Mouse (Mus musculus) 3134 (cell line): ENCODE measurements at regions not wholly inside any gene's neighbourhood (a gene's known extent, or its start where the extent isn't known, plus 50 kb on each side); places are given as distances from the start of the nearest gene placed in this dataset.

ENCODE experiments used
- DNase-seq: peaks from one replicate; pipeline ENCODE4 v3.0.0-alpha.2; 2011; ENCODE audit warnings: low spot score; ENCODE audit not compliant: insufficient read length; ENCODE audit errors: extremely low read depth

DNA sequence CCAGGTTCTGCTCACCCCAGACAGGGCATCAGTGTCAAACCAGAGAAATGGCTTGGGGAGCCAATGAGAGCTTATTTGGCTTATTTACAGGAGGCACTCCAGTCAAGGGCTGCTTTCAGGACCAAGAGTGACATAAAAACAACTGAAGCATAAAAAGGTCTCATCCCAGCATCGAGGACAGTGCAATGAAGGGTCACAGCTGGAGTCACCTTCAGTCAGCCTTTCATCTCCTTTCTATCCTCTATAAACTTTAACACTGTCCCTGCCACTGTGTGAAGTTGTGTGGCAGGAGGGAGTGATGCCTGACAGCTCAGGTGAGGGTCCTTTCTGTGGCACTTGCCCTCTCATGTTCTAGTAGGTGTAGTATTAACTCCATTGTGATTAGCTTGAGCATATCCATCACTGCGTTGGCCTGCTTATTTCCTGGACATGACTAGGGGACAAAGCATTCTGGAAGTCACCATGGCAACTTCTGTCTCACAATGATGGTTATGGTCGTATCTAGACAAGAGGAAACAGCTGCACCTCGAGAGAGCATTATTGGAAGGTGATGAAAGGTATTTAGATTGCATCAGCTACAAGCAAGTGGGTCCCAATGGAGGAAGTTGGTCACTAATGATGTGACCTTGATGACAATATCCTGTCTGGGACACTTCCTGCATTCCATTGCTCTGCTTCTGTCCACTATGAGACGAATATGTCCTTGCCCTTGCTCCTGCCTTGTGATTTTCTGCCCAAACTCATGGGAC lies 87.8 kb upstream of the Enpp6 start:
- DNase-seq: no peak

DNA sequence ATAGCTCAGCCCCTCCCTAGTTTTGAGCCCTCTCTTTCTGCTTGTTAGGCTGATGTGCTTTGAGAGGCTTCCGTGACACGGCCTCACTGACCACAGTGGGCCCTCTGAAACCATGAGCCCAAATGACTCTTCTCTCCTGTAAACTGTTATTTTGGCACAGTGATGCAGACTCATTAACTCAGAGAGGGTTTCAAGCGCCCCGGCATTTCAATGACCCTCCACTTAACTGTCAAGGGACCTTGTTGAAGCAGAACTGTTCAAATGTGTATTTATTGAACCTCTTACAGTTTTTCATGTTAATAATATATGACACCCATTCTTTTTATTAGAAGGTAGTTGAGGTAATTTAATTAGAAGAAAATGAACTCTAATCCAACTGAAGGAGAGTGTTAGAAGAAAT lies 85.9 kb upstream of the Enpp6 start:
- no peak for DNase-seq

DNA sequence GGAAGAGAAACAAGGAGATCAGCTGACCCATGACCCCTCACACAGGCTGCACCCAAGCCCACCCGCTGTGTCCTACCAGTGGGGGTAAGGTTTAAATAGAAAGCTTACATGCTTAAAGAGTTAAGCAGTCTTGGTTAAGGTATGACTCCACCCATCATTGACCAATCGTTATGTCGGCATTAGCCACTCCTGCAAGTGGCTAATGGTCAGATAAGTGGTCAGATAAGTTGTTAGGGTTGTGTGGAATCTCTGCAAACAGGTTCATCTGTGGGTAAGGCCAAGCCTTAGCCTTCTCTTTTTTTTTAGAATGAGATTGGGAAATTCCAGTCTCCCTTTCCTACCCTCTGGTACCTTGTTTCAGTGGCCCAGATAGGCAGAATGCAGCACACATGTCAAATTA lies 82.0 kb upstream of the Enpp6 start:
- no peak for DNase-seq

DNA sequence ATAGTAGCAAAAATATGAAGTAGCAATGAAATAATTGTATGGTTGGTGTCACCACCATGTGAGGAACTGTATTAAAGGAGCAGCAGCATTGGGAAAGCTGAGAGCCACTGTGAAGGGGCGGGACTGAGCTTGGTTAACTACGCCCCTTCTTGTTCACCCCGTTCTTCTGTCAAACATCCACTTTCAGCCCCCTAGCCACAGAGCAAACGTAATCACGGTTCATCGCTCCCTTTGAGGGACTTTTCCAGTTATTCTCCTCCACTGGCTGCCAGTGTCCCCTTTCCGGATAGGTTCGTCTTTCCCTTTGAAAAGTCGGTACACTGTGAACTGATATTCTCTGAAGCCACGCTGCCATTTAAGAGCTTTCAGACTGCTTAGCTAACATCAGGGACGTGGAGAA lies 79.3 kb upstream of the Enpp6 start:
- no peak for DNase-seq

DNA sequence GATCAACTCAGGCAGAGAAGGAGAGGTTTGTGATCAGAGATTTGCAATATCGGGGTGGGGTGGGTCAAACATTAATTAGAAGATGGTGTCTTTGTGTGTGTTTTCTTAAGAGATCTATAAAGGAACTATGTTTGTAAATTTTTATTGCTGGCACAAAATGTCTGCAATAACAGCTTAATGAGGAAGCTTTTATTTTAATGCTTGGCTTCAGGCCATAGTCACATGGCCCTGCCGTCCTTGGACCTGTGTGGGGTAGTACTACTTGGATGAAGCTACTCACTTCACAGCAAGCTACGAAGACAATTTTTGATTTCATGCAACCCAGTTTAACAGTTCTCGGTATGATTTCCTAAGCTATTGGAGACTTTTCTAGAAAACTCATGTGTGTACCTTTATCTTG lies 78.5 kb upstream of the Enpp6 start:
- DNase-seq: no peak

DNA sequence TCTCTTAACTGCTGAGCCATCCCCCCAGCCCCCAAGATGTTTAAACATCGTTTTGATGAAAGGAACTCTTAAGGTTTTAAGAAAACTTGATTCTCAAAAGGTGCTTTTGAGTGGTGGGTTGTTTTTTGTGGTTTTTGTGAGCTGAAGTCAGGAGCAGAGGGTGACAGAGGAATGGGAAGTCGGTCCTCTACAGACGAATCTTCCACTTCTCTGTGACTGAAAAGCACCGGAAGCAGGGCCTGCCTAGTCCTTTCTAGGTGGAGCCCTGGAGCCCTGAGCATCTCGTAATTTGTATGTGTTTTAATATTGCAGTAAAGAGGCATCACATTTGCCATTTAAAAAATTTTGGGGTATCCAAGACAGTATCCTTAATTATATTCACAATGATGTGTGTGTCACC lies 72.7 kb upstream of the Enpp6 start:
- no peak for DNase-seq

DNA sequence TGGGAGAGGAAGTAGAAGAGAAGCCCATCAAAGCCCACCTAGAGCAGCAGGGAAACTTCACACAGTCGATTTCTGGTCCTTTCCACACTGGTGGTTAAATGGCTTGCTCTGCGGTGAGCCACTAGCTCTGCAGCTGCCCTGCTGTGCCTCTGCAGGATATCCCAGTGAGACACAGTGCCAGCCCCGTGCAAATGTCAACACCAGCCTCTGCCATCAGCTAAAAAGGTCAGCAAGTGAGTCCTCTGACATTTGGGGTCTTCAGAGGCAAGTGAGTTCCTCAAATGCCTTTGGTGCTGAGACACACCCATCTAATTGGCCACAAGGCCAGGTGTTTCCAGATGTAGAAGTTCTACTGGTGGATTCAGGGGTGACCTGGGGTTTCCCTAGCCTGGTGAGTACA lies 66.6 kb upstream of the Enpp6 start:
- no peak for DNase-seq

DNA sequence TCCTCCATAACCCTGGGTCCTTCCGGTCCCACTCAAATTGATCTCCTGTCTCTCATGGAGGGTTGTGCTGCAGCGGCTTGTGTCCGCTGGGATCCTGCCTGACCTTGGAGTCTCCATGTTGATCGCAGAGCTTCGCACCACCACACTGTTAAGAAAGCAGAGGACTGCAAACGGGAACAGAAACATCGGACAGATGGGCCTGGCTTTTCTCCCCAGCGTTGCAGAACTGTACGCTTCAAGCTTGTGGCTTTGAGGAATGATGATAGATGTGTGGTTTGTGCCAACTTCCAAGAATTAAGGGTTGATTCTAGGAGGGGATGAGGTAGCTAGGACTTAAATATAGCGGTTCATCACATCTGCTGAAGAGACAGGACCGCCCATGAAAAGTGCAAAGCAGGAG lies 65.6 kb upstream of the Enpp6 start:
- DNase-seq: no peak

DNA sequence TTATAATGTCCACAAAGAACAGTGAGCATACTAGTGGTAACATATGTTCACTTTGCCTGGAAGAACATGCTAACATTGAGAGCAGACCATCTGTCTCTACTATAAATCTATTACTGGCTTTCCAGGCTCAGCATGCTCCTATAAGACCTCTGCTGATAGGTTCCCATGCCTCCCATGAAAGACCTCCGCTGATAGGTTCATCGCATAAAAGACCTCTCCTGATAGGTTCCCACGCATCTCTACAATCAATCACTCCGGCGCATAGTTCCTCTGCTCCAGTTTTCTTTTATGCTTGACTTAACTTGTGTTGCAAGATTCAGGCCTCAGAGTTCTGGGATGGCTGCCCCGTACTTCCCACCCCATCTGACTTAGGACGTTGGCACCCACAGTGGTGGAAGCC lies 65.1 kb upstream of the Enpp6 start:
- DNase-seq: no peak

DNA sequence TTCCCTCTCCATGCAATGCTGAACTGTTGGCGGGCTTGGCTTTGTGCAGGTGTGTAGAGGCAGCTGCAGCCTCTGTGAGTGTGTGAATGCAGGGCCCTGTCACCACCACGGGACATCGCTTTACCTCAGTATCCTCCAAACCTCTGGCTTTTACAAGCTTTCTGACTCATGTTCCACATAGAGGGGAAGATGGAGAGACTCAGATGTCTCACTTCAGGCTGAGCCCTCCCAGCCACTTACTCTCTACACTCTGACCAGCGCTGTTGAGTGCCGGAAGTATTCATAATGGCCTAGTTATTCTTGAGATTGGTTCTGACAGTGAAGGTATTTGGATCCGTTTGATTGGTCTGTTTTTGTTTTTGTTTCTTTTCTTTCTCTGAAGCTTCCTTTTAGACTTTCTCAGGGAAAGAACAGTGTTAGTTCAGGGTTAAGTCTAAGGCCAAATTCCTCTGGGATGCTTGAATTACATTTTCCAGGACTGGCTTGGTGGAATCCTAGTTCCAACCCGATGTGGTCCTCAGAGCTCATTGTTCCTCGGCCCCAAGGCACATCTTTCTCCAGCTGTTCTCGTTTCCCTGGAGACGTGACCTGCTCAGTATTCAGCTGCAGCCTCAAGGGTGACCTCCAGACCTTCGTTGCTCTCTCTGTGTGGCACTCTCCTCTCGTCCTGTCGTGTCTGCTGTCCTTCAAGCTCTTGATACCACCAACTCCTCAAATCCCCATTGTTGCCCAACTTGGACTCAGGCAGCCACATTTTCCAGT lies 61.7 kb upstream of the Enpp6 start:
- no peak for DNase-seq

DNA sequence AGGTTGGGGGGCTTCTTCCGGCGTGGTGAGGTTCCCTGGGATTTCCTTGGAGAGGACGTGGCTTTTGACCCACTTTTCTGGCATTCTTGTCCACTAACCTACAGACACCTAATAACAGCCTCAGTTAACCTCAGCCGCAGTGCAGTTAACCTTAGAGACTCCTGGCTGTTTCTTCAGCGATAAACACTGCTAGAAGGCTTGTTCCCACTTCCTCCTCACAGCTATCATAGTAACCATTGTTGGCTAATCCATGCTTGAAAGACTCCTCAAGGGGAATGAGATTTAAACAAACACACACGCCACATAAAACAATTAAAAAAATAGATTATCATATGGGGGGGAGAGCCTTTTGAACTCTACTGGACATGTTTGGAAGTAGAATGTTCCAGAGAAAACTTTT lies 58.0 kb upstream of the Enpp6 start:
- DNase-seq: no peak

DNA sequence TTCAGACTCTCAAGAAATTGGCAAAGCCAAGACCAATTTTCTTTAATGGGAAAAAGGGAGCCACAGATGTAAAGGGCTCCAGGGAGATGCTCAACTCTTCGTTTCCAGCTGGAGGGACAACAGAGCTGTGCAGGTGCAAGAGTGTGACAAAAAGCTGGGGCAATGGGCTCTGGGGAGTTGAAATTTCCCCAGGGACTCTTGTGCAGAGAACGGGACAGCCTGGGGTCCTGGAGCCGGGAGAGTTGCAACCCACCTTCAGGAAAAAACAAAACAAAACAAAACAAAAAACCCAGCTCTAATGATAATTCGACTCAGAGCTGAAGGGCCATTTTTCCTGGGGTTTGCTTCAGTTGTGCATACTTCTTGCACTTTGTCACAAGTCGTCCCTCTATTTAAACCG lies 57.0 kb upstream of the Enpp6 start:
- DNase-seq: no peak

DNA sequence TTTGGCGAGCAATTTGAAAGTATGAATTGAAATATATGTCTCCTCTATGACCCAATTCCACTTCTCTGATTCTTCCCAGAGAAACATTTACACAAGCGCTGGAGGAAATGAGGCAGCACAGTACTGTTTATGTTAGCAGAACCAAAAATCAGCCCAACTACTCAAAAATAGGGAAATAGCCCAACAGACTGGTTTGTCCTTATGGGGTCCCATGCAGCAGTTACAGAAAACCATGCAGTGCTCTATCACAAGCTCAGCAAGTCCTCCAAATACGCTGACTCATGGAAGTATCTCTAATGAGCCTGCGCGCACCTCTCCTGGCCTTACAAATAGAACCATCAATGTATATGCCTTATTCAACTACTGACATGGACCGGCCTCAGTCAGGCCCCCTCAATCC lies 55.4 kb upstream of the Enpp6 start:
- DNase-seq: no peak

DNA sequence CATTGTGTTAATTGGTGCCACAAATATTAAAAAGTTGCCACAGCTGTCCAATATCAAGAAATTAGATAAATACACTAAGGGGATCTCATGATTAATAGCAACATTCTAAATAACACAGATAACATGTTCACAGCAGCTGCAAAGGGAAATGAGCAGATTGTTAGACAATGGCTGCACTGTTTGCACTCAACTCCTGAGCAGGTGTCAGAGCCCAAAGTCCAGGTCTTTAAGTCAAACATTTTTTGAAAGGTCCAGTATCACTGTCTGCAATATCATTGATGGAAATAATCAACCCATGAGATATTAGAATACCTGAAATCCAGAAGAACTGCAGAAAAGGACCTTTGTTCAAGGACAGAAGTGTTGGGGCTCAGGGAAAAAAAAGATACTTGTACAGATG lies 53.4 kb upstream of the Enpp6 start:
- no peak for DNase-seq

DNA sequence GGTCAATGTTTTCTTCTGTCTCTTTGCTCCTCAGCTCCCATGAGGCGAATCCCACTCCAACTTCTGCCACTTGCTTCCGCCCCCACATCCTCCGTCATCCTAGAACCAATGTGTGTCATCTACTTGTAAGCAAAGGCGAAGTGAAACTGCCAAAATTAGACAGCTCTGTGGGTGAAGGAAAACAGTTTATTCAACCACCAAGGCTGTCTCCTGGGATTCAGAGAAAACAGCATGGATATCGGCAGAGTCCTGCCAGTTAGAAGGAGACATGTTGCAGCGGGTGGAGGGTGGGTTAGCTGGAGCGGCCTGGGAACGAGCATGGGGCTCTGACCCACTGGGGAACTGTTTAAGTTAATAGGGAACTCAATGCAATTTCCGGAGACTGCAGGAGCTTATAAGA lies 52.4 kb upstream of the Enpp6 start:
- DNase-seq: no peak

DNA sequence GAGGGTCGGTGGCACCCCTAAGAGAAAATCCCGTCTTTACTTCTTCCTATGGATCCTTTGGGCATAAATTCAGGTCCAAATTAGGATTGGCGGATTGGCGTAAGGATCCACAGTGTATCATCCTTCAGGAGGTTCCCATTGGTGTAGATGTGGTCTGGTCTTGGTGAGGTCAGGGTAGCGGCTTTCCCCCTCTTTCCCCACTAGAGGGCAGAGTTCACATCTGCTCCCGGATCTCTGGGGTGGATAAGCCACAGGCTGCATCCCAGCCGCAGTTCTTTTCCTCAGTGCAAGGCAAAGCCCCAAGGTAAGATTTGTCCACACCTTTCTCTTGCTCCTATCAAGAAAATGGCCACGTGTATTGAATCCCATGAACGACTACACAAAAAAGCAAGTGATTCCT lies 51.8 kb upstream of the Enpp6 start:
- peak; percentile 41 for DNase-seq

DNA sequence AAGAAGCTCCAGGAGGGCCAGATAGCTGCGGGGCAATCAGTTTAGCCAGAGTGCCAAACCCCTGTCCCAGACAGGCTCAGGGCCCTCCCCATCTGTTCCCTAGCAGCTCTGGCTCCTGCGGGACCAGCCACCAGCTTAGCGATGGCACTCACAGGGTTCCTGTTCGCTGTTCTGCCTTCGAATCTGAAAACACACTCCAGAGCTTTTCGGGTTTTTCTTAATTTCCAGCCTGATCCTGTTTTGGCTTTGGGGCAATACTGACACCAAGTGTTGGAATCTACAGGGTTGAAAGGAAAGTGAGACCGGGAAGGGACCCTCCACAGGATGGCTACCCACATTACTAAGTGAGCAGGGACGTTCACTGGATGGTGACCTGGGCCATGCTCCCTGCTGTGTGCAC lies 50.6 kb upstream of the Enpp6 start:
- no peak for DNase-seq
